Mouse (Mus musculus) forebrain, embryonic 11.5 days (tissue): Measurements from ENCODE around the gene Neurl1b. TPM values are rescaled to one million over a fixed set of nuclear protein-coding genes. Genes with fewer than 3 reads are reported as not detected.

Experiments used
- ATAC-seq: fragments of 200-750 bp; cut with Nextera tagmentation; replicated peaks from 2 replicates; pipeline ENCODE4 v1.8.0; 2017; ENCODE audit warnings: moderate TSS enrichment; ENCODE audit not compliant: low FRiP score
- DNase-seq: peaks from one replicate; pipeline ENCODE4 v3.0.0-alpha.2; 2017; ENCODE audit warnings: low spot score
- H3K27ac ChIP-seq: fragments of 300-500 bp; sonication (generic); 2 replicates; pipeline ENCODE4 v1.5.1; 2014; ENCODE audit warnings: low read depth, low read length
- H3K27me3 ChIP-seq: fragments of 300-500 bp; sonication (generic); 2 replicates; pipeline ENCODE4 v1.6.1; 2014; ENCODE audit warnings: mild to moderate bottlenecking, low read length, mixed read lengths; ENCODE audit not compliant: control insufficient read depth, insufficient read depth
- H3K36me3 ChIP-seq: fragments of 300-500 bp; sonication (generic); 2 replicates; pipeline ENCODE4 v1.6.1; 2014; ENCODE audit warnings: mild to moderate bottlenecking, low read length, moderate library complexity, mixed read lengths; ENCODE audit not compliant: control insufficient read depth, insufficient read depth
- H3K4me1 ChIP-seq: fragments of 300-500 bp; sonication (generic); replicated peaks from 2 replicates; pipeline ENCODE4 v1.6.1; 2014; ENCODE audit warnings: low read length, mixed read lengths; ENCODE audit not compliant: control insufficient read depth, insufficient read depth
- H3K4me2 ChIP-seq: fragments of 300-500 bp; sonication (generic); 2 replicates; pipeline ENCODE4 v1.6.1; 2014; ENCODE audit warnings: low read depth, mild to moderate bottlenecking, low read length, moderate library complexity, mixed read lengths; ENCODE audit not compliant: severe bottlenecking
- H3K4me3 ChIP-seq: fragments of 300-500 bp; sonication (generic); 2 replicates; pipeline ENCODE4 v1.5.1; 2014; ENCODE audit warnings: low read depth, low read length
- H3K9ac ChIP-seq: fragments of 300-500 bp; sonication (generic); 2 replicates; pipeline ENCODE4 v1.6.1; 2014; ENCODE audit warnings: low read length
- H3K9me3 ChIP-seq: fragments of 300-500 bp; sonication (generic); 2 replicates; pipeline ENCODE4 v1.6.1; 2016; ENCODE audit warnings: low read length, mixed read lengths; ENCODE audit not compliant: control insufficient read depth
- WGBS: fragments of 180-500 bp; shearing (Covaris S2); extraction: QIAGEN DNeasy Blood & Tissue Kit; methylation state at CpG from one replicate; pipeline ENCODE4 v1.1.7; 2014; 5-methylcytosine and 5-hydroxymethylcytosine counted together
- polyA plus RNA-seq: library from polyadenylated mRNA; unstranded; fragments of >200 nt; fragmentation: Nextera tagmentation; extraction: Ambion mirVana; gene quantifications from 2 replicates; pipeline ENCODE4 v1.2.1, GENCODE M21; 2014

Gene Neurl1b
- polyA plus RNA-seq, 1 experiment from 2014 or later = 0.45 TPM

GRCm38 (mm10) chr17:26467619-26468018 lies 53.0 kb downstream of the Neurl1b start:
- 75% methylated on average over 4 of the region's 4 CpGs for WGBS
- H3K9ac ChIP-seq = no peak overlapping the region
- no peaks in the 10 kb centered on the region for H3K9me3 ChIP-seq
- ATAC-seq (no peak), DNase-seq (no peak)
- no peaks in the 10 kb centered on the region for H3K4me1 ChIP-seq
- H3K4me2 ChIP-seq = no peak overlapping the region
- no peaks in the 10 kb centered on the region for H3K36me3 ChIP-seq
- no peak overlapping the region for H3K4me3 ChIP-seq
- no peak overlapping the region for H3K27ac ChIP-seq
- no peaks in the 10 kb centered on the region for H3K27me3 ChIP-seq

- DNase-seq (no peak), ATAC-seq (no peak)
- H3K4me3 ChIP-seq = no peak overlapping the region
- H3K4me2 ChIP-seq = no peak overlapping the region
- H3K27ac ChIP-seq = no peak overlapping the region
- no peak overlapping the region for H3K9ac ChIP-seq
- no peaks in the 10 kb centered on the region for H3K9me3 ChIP-seq
- 86% methylated on average over 13 of the region's 13 CpGs for whole genome bisulfite sequencing
- no peaks in the 10 kb centered on the region for H3K4me1 ChIP-seq
- H3K36me3 ChIP-seq = no peaks in the 10 kb centered on the region
- H3K27me3 ChIP-seq = no peaks in the 10 kb centered on the region
These were observed 53.7 kb downstream of the Neurl1b start for GRCm38 (mm10) chr17:26468102-26468894.

- 63% methylated on average over 6 of the region's 6 CpGs for WGBS
- DNase-seq = no peak
- Histone ChIP-seq H3K36me3 (no peaks in the 10 kb centered on the region), H3K27ac (no peak overlapping the region), H3K4me1 (no peaks in the 10 kb centered on the region), H3K4me3 (no peak overlapping the region), H3K9ac (no peak overlapping the region), H3K9me3 (no peaks in the 10 kb centered on the region), H3K27me3 (no peaks in the 10 kb centered on the region), H3K4me2 (no peak overlapping the region)
- ATAC-seq = no peak
These were observed 62.2 kb downstream of the Neurl1b start for GRCm38 (mm10) chr17:26476871-26477270.

GRCm38 (mm10) chr17:26478672-26479071 lies 64.0 kb downstream of the Neurl1b start:
- WGBS = 89% methylated on average over 4 of the region's 4 CpGs
- no peak overlapping the region for H3K4me2 ChIP-seq
- H3K9me3 ChIP-seq = no peaks in the 10 kb centered on the region
- H3K4me3 ChIP-seq = no peak overlapping the region
- no peak for DNase-seq
- H3K4me1 ChIP-seq = no peaks in the 10 kb centered on the region
- no peak for ATAC-seq
- no peak overlapping the region for H3K27ac ChIP-seq
- H3K27me3 ChIP-seq = no peaks in the 10 kb centered on the region
- no peaks in the 10 kb centered on the region for H3K36me3 ChIP-seq
- H3K9ac ChIP-seq = no peak overlapping the region

- ATAC-seq (no peak), DNase-seq (no peak)
- H3K4me3 ChIP-seq = no peak overlapping the region
- H3K4me2 ChIP-seq = no peak overlapping the region
- no peak overlapping the region for H3K27ac ChIP-seq
- no peaks in the 10 kb centered on the region for H3K4me1 ChIP-seq
- WGBS = 77% methylated on average over 6 of the region's 6 CpGs
- H3K9me3 ChIP-seq = no peaks in the 10 kb centered on the region
- H3K9ac ChIP-seq = no peak overlapping the region
- H3K36me3 ChIP-seq = no peaks in the 10 kb centered on the region
- no peaks in the 10 kb centered on the region for H3K27me3 ChIP-seq
These were observed 65.0 kb downstream of the Neurl1b start for GRCm38 (mm10) chr17:26479619-26480018.

GRCm38 (mm10) chr17:26480956-26481355 lies 66.3 kb downstream of the Neurl1b start:
- H3K27me3 ChIP-seq = no peaks in the 10 kb centered on the region
- H3K9me3 ChIP-seq = no peaks in the 10 kb centered on the region
- no peak overlapping the region for H3K4me2 ChIP-seq
- H3K4me1 ChIP-seq = no peaks in the 10 kb centered on the region
- H3K36me3 ChIP-seq = no peaks in the 10 kb centered on the region
- H3K4me3 ChIP-seq = no peak overlapping the region
- no peak overlapping the region for H3K27ac ChIP-seq
- 81% methylated on average over 4 of the region's 4 CpGs for WGBS
- ATAC-seq = no peak
- DNase-seq = no peak
- no peak overlapping the region for H3K9ac ChIP-seq

- WGBS = 89% methylated on average over 14 of the region's 14 CpGs
- no peaks in the 10 kb centered on the region for H3K36me3 ChIP-seq
- H3K4me1 ChIP-seq = no peaks in the 10 kb centered on the region
- H3K4me2 ChIP-seq = no peak overlapping the region
- no peak overlapping the region for H3K4me3 ChIP-seq
- ATAC-seq (no peak), DNase-seq (no peak)
- no peaks in the 10 kb centered on the region for H3K27me3 ChIP-seq
- H3K9ac ChIP-seq = no peak overlapping the region
- H3K9me3 ChIP-seq = no peaks in the 10 kb centered on the region
- H3K27ac ChIP-seq = no peak overlapping the region
These were observed 70.2 kb downstream of the Neurl1b start for GRCm38 (mm10) chr17:26484626-26485421.

GRCm38 (mm10) chr17:26487266-26487665 lies 72.6 kb downstream of the Neurl1b start:
- Histone ChIP-seq H3K27me3 (no peaks in the 10 kb centered on the region), H3K9ac (no peak overlapping the region), H3K9me3 (no peaks in the 10 kb centered on the region), H3K4me2 (no peak overlapping the region), H3K27ac (no peak overlapping the region), H3K4me3 (no peak overlapping the region), H3K4me1 (no peaks in the 10 kb centered on the region), H3K36me3 (no peaks in the 10 kb centered on the region)
- no peak for DNase-seq
- WGBS = 67% methylated on average over 5 of the region's 5 CpGs
- ATAC-seq = no peak
